Mouse (Mus musculus) heart, postnatal 10 days (tissue): ENCODE data around the gene Ccdc77. TPM values are rescaled to one million over a fixed set of nuclear protein-coding genes. Genes with fewer than 3 reads are reported as not detected.
"Not testable (repeated sequence)": the region's sequence is repeated elsewhere in the genome, so short reads cannot be mapped to it uniquely, and the experiment has no call there.

Experiments used
- DNase-seq, 2 experiments: peaks; one replicate each; pipeline ENCODE4 v3.0.0; 2021
- intact Hi-C: fragments of 180-260 bp; cut with DNase I; formaldehyde crosslinking; loops from one replicate; pipeline ENCODE4 v1.15.1; 2025
- total RNA-seq, 2 experiments: library from RNA; stranded (reverse); gene quantifications; 2 replicates each; pipeline ENCODE4 v1.2.3; 2021

Gene Ccdc77
- total RNA-seq, 2 experiments from 2014 or later, result 9.4 to 11.6 TPM

DNA sequence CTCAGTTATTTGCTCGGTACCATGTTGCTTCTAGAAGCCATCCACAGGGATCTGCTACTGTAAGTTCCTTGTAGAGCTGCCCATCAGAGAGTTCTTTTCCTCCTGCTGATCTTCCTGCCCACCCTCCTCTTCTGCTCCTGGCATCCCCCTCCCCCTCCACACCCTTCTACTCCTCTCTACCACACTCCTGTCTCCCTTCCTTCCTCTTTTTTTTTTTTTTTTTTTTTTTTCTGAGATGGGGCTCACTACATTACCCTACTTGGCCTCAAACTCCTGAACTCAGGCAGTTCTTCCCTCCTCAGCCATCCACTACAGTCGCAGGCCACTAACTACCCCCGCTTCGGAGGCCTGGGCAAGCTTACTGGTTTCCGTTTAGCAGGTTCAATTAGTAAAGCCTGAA, 51.7 kb downstream of the Ccdc77 start:
- intact Hi-C loops, result no loop called here
- no peak for DNase-seq

- intact Hi-C loops, result no loop called here
- DNase-seq, result peak in 1 of 2 experiments; percentile 17
Measured at GRCm38 (mm10) chr6:120309787-120310186, 54.4 kb downstream of the Ccdc77 start.

GRCm38 (mm10) chr6:120309338-120309737, 54.8 kb downstream of the Ccdc77 start:
- DNase-seq, result peak; percentile 18 to 21
- intact Hi-C loops, result no loop called here

- DNase-seq, result peak; percentile 18 to 26
- intact Hi-C loops, result no loop called here
Measured at GRCm38 (mm10) chr6:120306859-120307594, 57.1 kb downstream of the Ccdc77 start.

DNA sequence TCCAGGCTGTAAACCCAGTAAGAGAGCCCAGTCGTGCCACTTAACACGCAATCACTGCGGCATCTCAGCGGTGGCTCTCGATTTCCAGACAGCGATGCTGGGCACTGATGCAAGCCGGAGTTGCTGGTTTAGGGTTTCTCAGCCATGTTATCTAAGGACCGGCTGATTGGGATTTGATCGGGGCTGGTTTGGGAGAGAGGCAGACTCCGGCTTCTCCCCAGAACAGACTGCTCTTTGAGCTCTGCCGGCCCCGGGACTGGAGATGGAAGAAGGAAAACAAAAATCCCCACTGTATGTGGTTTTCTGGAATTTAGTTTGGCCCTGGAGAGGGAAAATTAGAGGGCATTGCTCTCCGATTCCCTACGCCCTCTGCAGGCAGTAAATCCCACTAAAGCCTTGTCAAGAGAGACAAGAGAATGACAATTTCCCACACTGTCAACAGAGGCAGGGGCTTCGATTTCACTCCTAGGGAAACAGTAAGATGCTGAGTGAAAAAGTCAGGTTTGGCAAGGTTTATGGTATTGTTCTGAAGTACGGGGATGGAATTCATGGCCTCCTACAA, 61.3 kb downstream of the Ccdc77 start:
- intact Hi-C loops, result no loop called here
- DNase-seq, result peak; percentile 24 to 43

- intact Hi-C loops, result loop anchor here (1.0 kb wide), 1 partner anchor 79 kb away; no protein-coding TSS in a partner anchor
- DNase-seq, result peak; percentile 58 to 64
Measured at GRCm38 (mm10) chr6:120301137-120301536, 63.0 kb downstream of the Ccdc77 start.

GRCm38 (mm10) chr6:120296589-120296988, 67.6 kb downstream of the Ccdc77 start:
- intact Hi-C loops, result not testable (repeated sequence)

GRCm38 (mm10) chr6:120294785-120295133, 69.4 kb downstream of the Ccdc77 start:
- no peak for DNase-seq
- intact Hi-C loops, result no loop called here

More at GRCm38 (mm10) chr6:120296589-120296988, 67.6 kb downstream of the Ccdc77 start:
- not testable (repeated sequence) for DNase-seq

DNA sequence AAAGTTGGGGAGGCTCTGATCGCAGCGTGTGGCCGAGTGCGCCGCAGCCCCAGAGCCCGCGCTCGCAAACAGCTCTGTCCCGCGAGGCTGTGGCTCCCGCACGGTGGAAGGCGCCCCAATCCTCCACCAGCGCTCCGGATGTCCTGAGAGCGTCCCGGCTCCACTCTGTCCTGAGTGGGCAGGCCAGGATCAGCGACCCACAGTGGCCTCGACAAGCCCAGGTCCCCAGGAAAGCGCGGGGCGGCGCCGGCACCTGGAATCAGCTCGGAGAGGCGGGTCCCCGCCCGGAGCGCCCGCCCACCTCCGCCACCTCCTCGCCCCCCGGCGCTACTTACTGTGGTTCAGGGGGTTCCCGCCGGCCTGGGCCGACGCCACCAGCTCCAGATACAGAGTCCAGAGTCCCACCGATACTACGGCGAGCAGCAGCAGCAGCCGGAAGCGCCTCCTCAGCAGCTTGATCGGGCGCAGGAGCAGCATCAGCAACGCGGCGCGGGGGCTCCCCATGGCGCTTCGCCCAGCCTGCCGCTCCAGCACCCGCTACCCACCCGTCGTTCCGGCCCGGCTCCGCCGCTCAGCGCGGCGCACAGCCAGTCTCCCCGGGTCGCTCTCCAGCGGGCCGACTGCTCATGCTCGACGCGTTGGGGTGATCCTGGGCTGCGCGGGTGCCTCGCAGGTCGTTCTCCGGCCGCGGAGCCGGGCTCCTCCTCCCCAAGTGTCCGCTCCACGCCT, 70.0 kb downstream of the Ccdc77 start, which contains the start of the genes D330020A13Rik and B4galnt3:
TSS of gene D330020A13Rik (plus strand) at position 309 of the 729 bp plus-strand sequence.
TSS of gene B4galnt3 (minus strand) at position 504 of the 729 bp plus-strand sequence.
- peak; percentile 25 to 37 for DNase-seq
- intact Hi-C loops, result no loop called here

- intact Hi-C loops, result no loop called here
- DNase-seq, result no peak
Measured at GRCm38 (mm10) chr6:120291396-120292009, 72.7 kb downstream of the Ccdc77 start.

DNA sequence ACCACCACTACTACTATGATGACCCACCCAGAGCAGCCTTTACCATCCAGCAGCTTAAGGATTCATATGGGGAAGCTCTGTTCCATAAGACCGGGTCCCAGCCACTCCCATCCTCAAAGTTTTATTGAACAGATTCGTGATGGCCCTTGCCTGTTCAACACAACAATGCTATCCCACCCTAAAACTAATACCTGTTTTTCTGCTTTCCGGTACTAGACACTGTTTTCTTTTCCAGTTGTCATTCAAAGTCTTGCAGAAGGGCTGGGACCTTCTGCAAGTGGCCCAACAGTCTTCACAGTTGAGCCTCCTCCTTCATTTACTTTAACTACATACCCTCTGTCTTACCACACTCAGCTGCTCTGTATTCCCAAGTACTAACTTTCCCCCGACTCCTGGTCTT, 74.7 kb downstream of the Ccdc77 start:
- intact Hi-C loops, result no loop called here
- no peak for DNase-seq

DNA sequence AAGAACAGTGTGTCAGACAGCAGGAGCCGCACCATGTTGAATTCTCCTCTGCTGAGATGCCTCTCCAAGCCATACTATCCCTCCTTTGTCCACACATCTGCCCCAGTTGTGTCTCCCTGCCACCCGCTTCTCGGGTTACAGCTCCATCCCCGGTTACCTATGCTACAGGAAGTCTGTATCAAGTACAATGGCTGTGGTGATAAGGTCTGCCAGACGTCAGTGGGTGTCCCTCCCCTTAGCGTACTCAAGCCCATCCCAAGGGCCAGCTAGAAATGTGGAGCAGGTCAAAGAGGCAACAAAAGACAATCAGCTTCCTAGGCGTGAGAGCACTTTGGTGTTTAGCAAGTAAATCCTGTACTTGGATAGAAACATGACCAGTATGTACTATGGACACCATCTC, 75.6 kb downstream of the Ccdc77 start:
- intact Hi-C loops, result no loop called here
- DNase-seq, result no peak

- no peak for DNase-seq
- intact Hi-C loops, result no loop called here
Measured at GRCm38 (mm10) chr6:120287279-120287678, 76.9 kb downstream of the Ccdc77 start.

DNA sequence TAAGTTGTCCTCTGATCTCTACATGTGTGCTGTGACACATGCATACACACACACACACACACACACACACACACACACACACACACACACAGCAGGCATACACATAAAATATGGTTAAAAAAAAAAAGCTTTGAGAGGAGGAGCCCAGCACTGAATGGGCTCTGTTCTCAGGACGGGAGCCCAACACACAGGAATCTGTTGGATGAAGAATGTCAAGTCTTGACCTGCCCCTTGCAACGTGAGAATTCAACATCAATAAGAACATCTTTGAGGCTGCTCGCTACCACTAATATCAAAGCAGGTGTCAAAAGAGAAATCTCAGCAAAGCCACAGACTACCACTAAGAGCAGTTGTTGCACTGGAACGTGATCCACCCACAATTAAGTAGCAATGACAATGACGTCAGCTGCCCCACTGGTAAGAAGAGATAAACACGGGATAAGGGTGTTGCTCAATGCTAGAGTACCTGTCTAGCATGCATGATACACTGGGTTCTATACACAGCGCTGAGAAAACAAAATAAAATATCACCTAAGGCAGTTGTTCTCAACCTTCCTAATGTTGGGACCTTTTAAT, 87.2 kb downstream of the Ccdc77 start:
- intact Hi-C loops, result no loop called here
- DNase-seq, result no peak

GRCm38 (mm10) chr6:120275301-120275700, 88.9 kb downstream of the Ccdc77 start:
- intact Hi-C loops, result no loop called here
- peak; percentile 44 to 51 for DNase-seq

GRCm38 (mm10) chr6:120274887-120275286, 89.3 kb downstream of the Ccdc77 start:
- DNase-seq, result peak; percentile 77 to 80
- intact Hi-C loops, result no loop called here

Other genes with a start within 250 kb of the Ccdc77 start
- not detected for gene D330020A13Rik, start 70.0 kb downstream of the Ccdc77 start, total RNA-seq
- gene B4galnt3, start 69.8 kb downstream of the Ccdc77 start, total RNA-seq, result under 1 TPM; 0.25 to 0.67 TPM
- 10 to 100 TPM; 46.0 to 47.5 TPM for gene Kdm5a, start 250 bp downstream of the Ccdc77 start, total RNA-seq
- gene Il17ra, start 98.9 kb upstream of the Ccdc77 start, total RNA-seq, result 1 to 10 TPM; 2.9 to 3.6 TPM
- gene Tmem121b, start 129.4 kb upstream of the Ccdc77 start, total RNA-seq, result under 1 TPM in 1 of 2 experiments, not detected in 1; 0.05 TPM
- gene Hdhd5, start 166.9 kb upstream of the Ccdc77 start, total RNA-seq, result 10 to 100 TPM; 21.2 to 21.4 TPM